Mouse (Mus musculus) CH12F3 (cell line): ENCODE data around the gene Cyp3a41a.
"Not testable (repeated sequence)": the region's sequence is repeated elsewhere in the genome, so short reads cannot be mapped to it uniquely, and the experiment has no call there.

Experiments used
- in situ Hi-C: fragments of 300-500 bp; cut with MboI; formaldehyde crosslinking; loops from 2 replicates; pipeline ENCODE4 v1.14.3; 2020; ENCODE audit warnings: low sequenced_read_pairs

Cyp3a41a gene

GRCm38 (mm10) chr5:145720036-145720435, at the start of gene Cyp3a41a:
Gene Cyp3a41a, minus strand, starts transcription at chr5:145720136.
- in situ Hi-C loops = not testable (repeated sequence)

DNA sequence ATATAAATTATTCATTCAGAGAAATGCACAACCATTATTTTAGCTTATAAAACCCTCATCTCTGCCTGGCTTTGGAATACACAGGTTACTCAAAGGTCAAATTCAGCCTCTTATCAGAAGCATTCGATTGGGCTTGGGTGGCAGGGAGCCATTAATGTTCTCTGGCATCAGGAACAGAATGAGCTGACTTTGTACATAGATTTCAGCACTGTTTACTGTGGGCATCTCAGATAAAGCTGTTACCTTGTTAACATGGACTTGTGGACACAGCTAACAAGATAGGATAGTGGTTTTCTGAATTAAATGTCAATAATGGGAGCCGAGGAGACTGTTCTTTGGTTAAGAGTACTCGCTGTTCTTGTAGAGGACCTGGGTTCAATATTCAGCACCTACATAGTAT, 17.6 kb upstream of the Cyp3a41a start:
- in situ Hi-C loops = not testable (repeated sequence)

- in situ Hi-C loops = not testable (repeated sequence)
Measured at GRCm38 (mm10) chr5:145714296-145714695, 5.6 kb downstream of the Cyp3a41a start.

DNA sequence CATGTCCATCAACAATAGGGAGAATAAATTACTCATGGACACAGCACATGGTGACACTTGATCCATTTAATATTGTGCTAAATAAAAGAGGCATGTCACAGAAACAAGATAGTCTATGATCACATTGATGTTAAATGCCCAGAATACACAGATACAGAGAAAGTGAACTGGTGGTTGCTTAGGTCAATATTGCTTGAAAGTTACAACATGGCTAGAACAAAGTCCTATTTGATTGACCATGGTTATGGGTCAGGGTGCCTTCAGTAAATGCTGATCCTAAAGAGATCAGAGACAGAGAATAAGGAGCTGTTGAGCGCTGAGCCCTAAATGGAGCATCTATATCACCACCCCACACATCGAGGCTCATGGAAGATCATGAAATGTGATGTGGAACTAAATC, 12.6 kb downstream of the Cyp3a41a start:
- in situ Hi-C loops = not testable (repeated sequence)

GRCm38 (mm10) chr5:145662007-145662406, 57.9 kb downstream of the Cyp3a41a start:
- in situ Hi-C loops = no loop called here

DNA sequence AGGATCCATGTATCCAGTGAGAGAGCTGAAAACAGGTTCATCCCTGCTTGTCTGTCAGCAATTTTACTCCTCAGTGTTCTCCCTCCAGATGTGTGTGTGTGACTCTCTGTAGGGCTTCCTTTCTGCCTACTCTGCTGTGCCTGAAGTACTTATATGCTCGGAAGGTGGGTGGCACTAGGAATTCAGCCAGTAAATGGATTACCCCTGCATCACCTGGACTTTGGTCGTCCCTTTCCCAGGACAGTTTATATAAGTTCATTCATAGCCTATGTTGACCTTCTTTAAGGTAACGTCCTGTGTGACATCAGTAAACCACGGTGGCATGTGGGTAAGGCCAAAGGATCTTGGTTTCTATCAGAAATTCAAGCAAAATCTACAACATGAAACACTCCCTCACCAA, 72.2 kb downstream of the Cyp3a41a start:
- in situ Hi-C loops = no loop called here
